Mouse (Mus musculus) heart, embryonic 10.5 days (tissue): ENCODE results near the gene Tspan2. TPM values are rescaled to one million over a fixed set of nuclear protein-coding genes. Genes with fewer than 3 reads are reported as not detected.
A peak's percentile ranks its signal among the peaks of the same experiment; 100 is the strongest.

Source experiments
- DNase-seq: peaks from one replicate; pipeline ENCODE4 v3.0.0-alpha.2; 2017; ENCODE audit warnings: low spot score
- H3K27ac ChIP-seq: fragments of 300-500 bp; sonication (generic); 2 replicates; pipeline ENCODE4 v1.5.1; 2016; ENCODE audit warnings: mild to moderate bottlenecking
- H3K27me3 ChIP-seq: fragments of 300-500 bp; sonication (generic); 2 replicates; pipeline ENCODE4 v1.6.1; 2016; ENCODE audit warnings: mild to moderate bottlenecking; ENCODE audit not compliant: poor library complexity, insufficient read depth, severe bottlenecking
- H3K36me3 ChIP-seq: fragments of 300-500 bp; sonication (generic); 2 replicates; pipeline ENCODE4 v1.6.1; 2016; ENCODE audit warnings: mild to moderate bottlenecking, moderate library complexity
- H3K4me1 ChIP-seq: fragments of 300-500 bp; sonication (generic); 2 replicates; pipeline ENCODE4 v1.6.1; 2016; ENCODE audit warnings: mild to moderate bottlenecking
- H3K4me3 ChIP-seq: fragments of 300-500 bp; sonication (generic); 2 replicates; pipeline ENCODE4 v1.5.1; 2016; ENCODE audit warnings: mild to moderate bottlenecking, moderate library complexity
- H3K9me3 ChIP-seq: fragments of 300-500 bp; sonication (generic); 2 replicates; pipeline ENCODE4 v1.6.1; 2016; ENCODE audit warnings: mild to moderate bottlenecking, moderate library complexity
- WGBS: fragments of 180-500 bp; shearing (Covaris S2); methylation state at CpG from one replicate; pipeline ENCODE4 v1.1.7; 2016; 5-methylcytosine and 5-hydroxymethylcytosine counted together
- polyA plus RNA-seq: library from polyadenylated mRNA; unstranded; fragments of >200 nt; fragmentation: Nextera tagmentation; extraction: Ambion mirVana; gene quantifications from 2 replicates; pipeline ENCODE4 v1.2.1, GENCODE M21; 2016

Tspan2 gene
- polyA plus RNA-seq, 1 experiment from 2014 or later: 24.6 TPM

- 78% methylated on average over 3 of the region's 3 CpGs for whole genome bisulfite sequencing
- Histone ChIP-seq H3K4me1 (peaks cover 9% of the 10 kb centered on the region), H3K36me3 (no peaks in the 10 kb centered on the region), H3K27me3 (no peaks in the 10 kb centered on the region), H3K9me3 (no peaks in the 10 kb centered on the region), H3K4me3 (no peak overlapping the region), H3K27ac (no peak overlapping the region)
- no peak for DNase-seq
Observed at GRCm38 (mm10) chr3:102717586-102718285, 16.6 kb upstream of the Tspan2 start.

- WGBS: 57% methylated on average over 4 of the region's 4 CpGs
- Histone ChIP-seq H3K4me3 (no peak overlapping the region), H3K9me3 (no peaks in the 10 kb centered on the region), H3K27me3 (no peaks in the 10 kb centered on the region), H3K36me3 (no peaks in the 10 kb centered on the region), H3K27ac (no peak overlapping the region), H3K4me1 (peaks cover 5% of the 10 kb centered on the region; the same call in 1 of the 2 replicates)
- no peak for DNase-seq
Observed at GRCm38 (mm10) chr3:102723154-102723553, 11.2 kb upstream of the Tspan2 start.

GRCm38 (mm10) chr3:102723841-102724570 is 10.3 kb upstream of the Tspan2 start:
- no peak for DNase-seq
- Histone ChIP-seq H3K27ac (0 out of 2 replicates have a peak overlapping the region, but pooled peaks have one; percentile 8), H3K4me3 (no peak overlapping the region)

GRCm38 (mm10) chr3:102724798-102725459 is 9.4 kb upstream of the Tspan2 start:
- H3K27ac ChIP-seq: no peak overlapping the region
- H3K27me3 ChIP-seq: no peaks in the 10 kb centered on the region
- no peak overlapping the region for H3K4me3 ChIP-seq
- H3K36me3 ChIP-seq: no peaks in the 10 kb centered on the region
- no peak for DNase-seq
- H3K9me3 ChIP-seq: no peaks in the 10 kb centered on the region
- 65% methylated on average over 7 of the region's 7 CpGs for WGBS
- peaks cover 5% of the 10 kb centered on the region; the same call in 1 of the 2 replicates for H3K4me1 ChIP-seq

More at GRCm38 (mm10) chr3:102723841-102724570, 10.3 kb upstream of the Tspan2 start:
- Histone ChIP-seq H3K27me3 (no peaks in the 10 kb centered on the region), H3K36me3 (no peaks in the 10 kb centered on the region), H3K9me3 (no peaks in the 10 kb centered on the region), H3K4me1 (peaks cover 5% of the 10 kb centered on the region; the same call in 1 of the 2 replicates)
- 53% methylated on average over 6 of the region's 6 CpGs for WGBS

GRCm38 (mm10) chr3:102729416-102729815 is 4.9 kb upstream of the Tspan2 start:
- Histone ChIP-seq H3K4me3 (no peak overlapping the region), H3K4me1 (peaks cover 9% of the 10 kb centered on the region), H3K27ac (no peak overlapping the region), H3K9me3 (no peaks in the 10 kb centered on the region), H3K27me3 (no peaks in the 10 kb centered on the region), H3K36me3 (no peaks in the 10 kb centered on the region)
- no peak for DNase-seq
- WGBS: 45% methylated on average over 5 of the region's 5 CpGs

GRCm38 (mm10) chr3:102731112-102731511 is 3.2 kb upstream of the Tspan2 start:
- WGBS: 73% methylated on average over 3 of the region's 3 CpGs
- no peaks in the 10 kb centered on the region for H3K36me3 ChIP-seq
- no peak overlapping the region for H3K27ac ChIP-seq
- no peak overlapping the region for H3K4me3 ChIP-seq
- DNase-seq: no peak
- no peaks in the 10 kb centered on the region for H3K27me3 ChIP-seq
- peaks cover 21% of the 10 kb centered on the region for H3K4me1 ChIP-seq
- no peaks in the 10 kb centered on the region for H3K9me3 ChIP-seq

GRCm38 (mm10) chr3:102732619-102733018 is 1.7 kb upstream of the Tspan2 start:
- no peak overlapping the region for H3K4me3 ChIP-seq
- 80% methylated on average over 4 of the region's 4 CpGs for WGBS
- DNase-seq: no peak
- H3K27ac ChIP-seq: no peak overlapping the region
- H3K9me3 ChIP-seq: no peaks in the 10 kb centered on the region
- peaks cover 35% of the 10 kb centered on the region for H3K4me1 ChIP-seq
- H3K27me3 ChIP-seq: no peaks in the 10 kb centered on the region
- H3K36me3 ChIP-seq: no peaks in the 10 kb centered on the region

GRCm38 (mm10) chr3:102733050-102733449 is 1.3 kb upstream of the Tspan2 start:
- Histone ChIP-seq H3K4me1 (peaks cover 39% of the 10 kb centered on the region), H3K36me3 (no peaks in the 10 kb centered on the region), H3K9me3 (no peaks in the 10 kb centered on the region), H3K4me3 (no peak overlapping the region), H3K27me3 (no peaks in the 10 kb centered on the region), H3K27ac (peak overlapping the region; percentile 96; the same call in 1 of the 2 replicates)
- no peak for DNase-seq
- 89% methylated on average over 3 of the region's 3 CpGs for WGBS

GRCm38 (mm10) chr3:102733936-102734312 is 405 bp upstream of the Tspan2 start:
- H3K27me3 ChIP-seq: no peaks in the 10 kb centered on the region
- peaks cover 48% of the 10 kb centered on the region for H3K4me1 ChIP-seq
- 22% methylated on average over 6 of the region's 6 CpGs for WGBS
- no peaks in the 10 kb centered on the region for H3K36me3 ChIP-seq
- no peaks in the 10 kb centered on the region for H3K9me3 ChIP-seq
- H3K4me3 ChIP-seq: peak overlapping the region; percentile 83
- no peak for DNase-seq
- H3K27ac ChIP-seq: peak overlapping the region; percentile 96

GRCm38 (mm10) chr3:102735031-102735558 is 766 bp downstream of the Tspan2 start:
- no peaks in the 10 kb centered on the region for H3K27me3 ChIP-seq
- under 1% methylated on average over 33 of the region's 33 CpGs for WGBS
- no peaks in the 10 kb centered on the region for H3K9me3 ChIP-seq
- peak; percentile 81 for DNase-seq
- peaks cover 50% of the 10 kb centered on the region for H3K4me1 ChIP-seq
- H3K4me3 ChIP-seq: peak overlapping the region; percentile 83
- H3K27ac ChIP-seq: peak overlapping the region; percentile 96
- no peaks in the 10 kb centered on the region for H3K36me3 ChIP-seq

- no peak for DNase-seq
- H3K4me3 ChIP-seq: peak overlapping the region; percentile 83
- no peaks in the 10 kb centered on the region for H3K36me3 ChIP-seq
- H3K27ac ChIP-seq: peak overlapping the region; percentile 96
- H3K9me3 ChIP-seq: no peaks in the 10 kb centered on the region
- 48% methylated on average over 6 of the region's 6 CpGs for WGBS
- no peaks in the 10 kb centered on the region for H3K27me3 ChIP-seq
- H3K4me1 ChIP-seq: peaks cover 54% of the 10 kb centered on the region
Observed at GRCm38 (mm10) chr3:102735638-102736037, 1.3 kb downstream of the Tspan2 start.

- Histone ChIP-seq H3K36me3 (no peaks in the 10 kb centered on the region), H3K4me3 (no peak overlapping the region; the same call in 1 of the 2 replicates), H3K9me3 (no peaks in the 10 kb centered on the region), H3K27me3 (no peaks in the 10 kb centered on the region), H3K4me1 (peaks cover 62% of the 10 kb centered on the region), H3K27ac (0 out of 2 replicates have a peak overlapping the region, but pooled peaks have one; percentile 12)
- no peak for DNase-seq
- 70% methylated on average over 6 of the region's 6 CpGs for WGBS
Observed at GRCm38 (mm10) chr3:102736436-102736835, 2.1 kb downstream of the Tspan2 start.
